Mouse (Mus musculus): ENCODE measurements around the gene Plxna2.

The Plxna2 gene

GRCm38 (mm10) chr1:194774754-194775153, 156.7 kb downstream of the Plxna2 start:
- DNase-seq: no peak

GRCm38 (mm10) chr1:194775656-194776374, 157.8 kb downstream of the Plxna2 start:
- DNase-seq: no peak

GRCm38 (mm10) chr1:194776510-194777244, 158.7 kb downstream of the Plxna2 start:
- no peak for DNase-seq

GRCm38 (mm10) chr1:194777608-194778007, 159.6 kb downstream of the Plxna2 start:
- no peak for DNase-seq

- no peak for DNase-seq
Observed at GRCm38 (mm10) chr1:194780392-194780791, 162.4 kb downstream of the Plxna2 start.

- no peak for DNase-seq
Observed at GRCm38 (mm10) chr1:194780794-194781390, 162.9 kb downstream of the Plxna2 start.

- no peak for DNase-seq
Observed at GRCm38 (mm10) chr1:194781556-194781955, 163.5 kb downstream of the Plxna2 start.

- no peak for DNase-seq
Observed at GRCm38 (mm10) chr1:194782325-194782724, 164.3 kb downstream of the Plxna2 start.

- no peak for DNase-seq
Observed at GRCm38 (mm10) chr1:194787626-194788025, 169.6 kb downstream of the Plxna2 start.

- DNase-seq: no peak
Observed at GRCm38 (mm10) chr1:194793226-194793924, 175.4 kb downstream of the Plxna2 start.

- no peak for DNase-seq
Observed at GRCm38 (mm10) chr1:194795316-194795715, 177.3 kb downstream of the Plxna2 start.

GRCm38 (mm10) chr1:194797843-194798242, 179.8 kb downstream of the Plxna2 start:
- no peak for DNase-seq

- no peak for DNase-seq
Observed at GRCm38 (mm10) chr1:194798511-194798910, 180.5 kb downstream of the Plxna2 start.

GRCm38 (mm10) chr1:194808261-194808660, 190.2 kb downstream of the Plxna2 start:
- DNase-seq: no peak

GRCm38 (mm10) chr1:194808681-194809080, 190.7 kb downstream of the Plxna2 start:
- DNase-seq: no peak

GRCm38 (mm10) chr1:194809600-194809999, 191.6 kb downstream of the Plxna2 start:
- no peak for DNase-seq

- no peak for DNase-seq
Observed at GRCm38 (mm10) chr1:194814187-194814586, 196.2 kb downstream of the Plxna2 start.

GRCm38 (mm10) chr1:194815547-194815946, 197.5 kb downstream of the Plxna2 start:
- DNase-seq: no peak

GRCm38 (mm10) chr1:194816913-194817312, 198.9 kb downstream of the Plxna2 start:
- peak; percentile 61 for DNase-seq

GRCm38 (mm10) chr1:194820953-194821352, 202.9 kb downstream of the Plxna2 start:
- DNase-seq: no peak

- DNase-seq: no peak
Observed at GRCm38 (mm10) chr1:194821721-194822120, 203.7 kb downstream of the Plxna2 start.

GRCm38 (mm10) chr1:194828316-194828715, 210.3 kb downstream of the Plxna2 start:
- no peak for DNase-seq

GRCm38 (mm10) chr1:194835238-194835637, 217.2 kb downstream of the Plxna2 start:
- no peak for DNase-seq

Measured in kidney, adult 18-20 months (tissue).